Mouse (Mus musculus) heart, postnatal 36 days (tissue): ENCODE measurements around the gene Olfr68. TPM values are rescaled to one million over a fixed set of nuclear protein-coding genes. Genes with fewer than 3 reads are reported as not detected.
"Not testable (repeated sequence)": the region's sequence is repeated elsewhere in the genome, so short reads cannot be mapped to it uniquely, and the experiment has no call there.

Source experiments
- DNase-seq, 2 experiments: peaks; one replicate each; pipeline ENCODE4 v3.0.0; 2021 to 2022
- intact Hi-C: fragments of 180-260 bp; cut with DNase I; formaldehyde crosslinking; loops from one replicate; pipeline ENCODE4 v1.15.1; 2025
- total RNA-seq, 2 experiments: library from RNA; stranded (reverse); gene quantifications; 2 replicates each; pipeline ENCODE4 v1.2.3; 2021

Olfr68 gene
- total RNA-seq, 2 experiments from 2014 or later: not detected

GRCm38 (mm10) chr7:103777652-103778051, 1.8 kb downstream of the Olfr68 start:
- DNase-seq, intact Hi-C loops: not testable (repeated sequence)

GRCm38 (mm10) chr7:103771494-103771893, 8.0 kb downstream of the Olfr68 start, which contains the start of gene Olfr69:
Gene Olfr69, minus strand, starts transcription at chr7:103771594.
- intact Hi-C loops: no loop called here
- no peak for DNase-seq

- intact Hi-C loops, DNase-seq: not testable (repeated sequence)
Observed at GRCm38 (mm10) chr7:103767687-103768086, 11.8 kb downstream of the Olfr68 start.

- DNase-seq, intact Hi-C loops: not testable (repeated sequence)
Observed at GRCm38 (mm10) chr7:103762212-103762611, 17.3 kb downstream of the Olfr68 start.

GRCm38 (mm10) chr7:103757233-103757632, 22.3 kb downstream of the Olfr68 start, which contains the start of gene Olfr630:
Gene Olfr630, minus strand, starts transcription at chr7:103757333.
- intact Hi-C loops: no loop called here
- no peak for DNase-seq

- DNase-seq: no peak
- intact Hi-C loops: no loop called here
Observed at GRCm38 (mm10) chr7:103744843-103745242, 34.7 kb downstream of the Olfr68 start, which contains the start of gene Olfr629. Gene Olfr629, minus strand, starts transcription at chr7:103744943.

GRCm38 (mm10) chr7:103730074-103730473, 49.4 kb downstream of the Olfr68 start, which contains the start of gene Olfr628:
Gene Olfr628, plus strand, starts transcription at chr7:103730374.
- intact Hi-C loops: no loop called here
- DNase-seq: no peak

Other genes with a start within 250 kb of the Olfr68 start
- gene Olfr612, start 237.0 kb downstream of the Olfr68 start, total RNA-seq: not detected
- not detected for gene Olfr613, start 231.6 kb downstream of the Olfr68 start, total RNA-seq
- gene Olfr615, start 223.6 kb downstream of the Olfr68 start, total RNA-seq: not detected
- gene Olfr616, start 210.6 kb downstream of the Olfr68 start, total RNA-seq: not detected
- not detected for gene Olfr617, start 206.6 kb downstream of the Olfr68 start, total RNA-seq
- gene Olfr618, start 189.6 kb downstream of the Olfr68 start, total RNA-seq: not detected
- not detected for gene Olfr619, start 179.1 kb downstream of the Olfr68 start, total RNA-seq
- gene Olfr620, start 167.2 kb downstream of the Olfr68 start, total RNA-seq: not detected
- gene Olfr622, start 137.0 kb downstream of the Olfr68 start, total RNA-seq: not detected
- not detected for gene Olfr623, start 116.0 kb downstream of the Olfr68 start, total RNA-seq
- not detected for gene Olfr624, start 108.5 kb downstream of the Olfr68 start, total RNA-seq
- gene Olfr625-ps1, start 97.0 kb downstream of the Olfr68 start, total RNA-seq: not detected
- not detected for gene Olfr243, start 65.0 kb downstream of the Olfr68 start, total RNA-seq
- gene Olfr628, start 49.3 kb downstream of the Olfr68 start, total RNA-seq: not detected
- gene Olfr629, start 34.8 kb downstream of the Olfr68 start, total RNA-seq: not detected
- not detected for gene Olfr630, start 22.4 kb downstream of the Olfr68 start, total RNA-seq
- not detected for gene Olfr69, start 8.1 kb downstream of the Olfr68 start, total RNA-seq
- not detected for gene Olfr67, start 12.1 kb upstream of the Olfr68 start, total RNA-seq
- gene Hbb-bt, start 34.3 kb upstream of the Olfr68 start, total RNA-seq: 1,000 to 10,000 TPM; 1,102 to 1,464 TPM
- over 10,000 TPM in 1 of 2 experiments, 1,000 to 10,000 TPM in 1; 9,168 to 11,645 TPM for gene Hbb-bs, start 48.4 kb upstream of the Olfr68 start, total RNA-seq
- gene Hbb-bh2, start 60.8 kb upstream of the Olfr68 start, total RNA-seq: not detected
- not detected for gene Hbb-bh1, start 63.5 kb upstream of the Olfr68 start, total RNA-seq
- not detected for gene Hbb-y, start 73.5 kb upstream of the Olfr68 start, total RNA-seq
- gene Olfr66, start 106.6 kb upstream of the Olfr68 start, total RNA-seq: not detected
- gene Olfr64, start 114.8 kb upstream of the Olfr68 start, total RNA-seq: not detected
- gene Olfr65, start 123.8 kb upstream of the Olfr68 start, total RNA-seq: not detected
- gene Olfr631, start 149.1 kb upstream of the Olfr68 start, total RNA-seq: not detected
- gene Olfr632, start 154.6 kb upstream of the Olfr68 start, total RNA-seq: not detected
- gene Olfr633, start 164.7 kb upstream of the Olfr68 start, total RNA-seq: not detected
- not detected for gene Olfr635, start 191.5 kb upstream of the Olfr68 start, total RNA-seq
- not detected for gene Olfr638, start 219.0 kb upstream of the Olfr68 start, total RNA-seq
- gene Olfr639, start 237.6 kb upstream of the Olfr68 start, total RNA-seq: not detected
- not detected for gene Olfr640, start 245.9 kb upstream of the Olfr68 start, total RNA-seq